Mouse (Mus musculus) limb, embryonic 12.5 days (tissue): Measurements from ENCODE around the gene Senp2. TPM values are rescaled to one million over a fixed set of nuclear protein-coding genes. Genes with fewer than 3 reads are reported as not detected.
"Not testable (repeated sequence)": the region's sequence is repeated elsewhere in the genome, so short reads cannot be mapped to it uniquely, and the experiment has no call there.

Experiments used
- ATAC-seq: fragments of 200-750 bp; cut with Nextera tagmentation; 2 replicates; pipeline ENCODE4 v1.8.0; 2017; ENCODE audit warnings: low read depth, moderate TSS enrichment; ENCODE audit not compliant: insufficient number of reproducible peaks, insufficient read depth, low FRiP score, low TSS enrichment
- H3K27ac ChIP-seq: fragments of 300-500 bp; sonication (generic); 2 replicates; pipeline ENCODE4 v1.5.1; 2016; ENCODE audit warnings: mild to moderate bottlenecking, moderate library complexity
- H3K27me3 ChIP-seq: fragments of 300-500 bp; sonication (generic); 2 replicates; pipeline ENCODE4 v1.6.1; 2016; ENCODE audit warnings: mild to moderate bottlenecking, moderate library complexity
- H3K36me3 ChIP-seq: fragments of 300-500 bp; sonication (generic); 2 replicates; pipeline ENCODE4 v1.6.1; 2016; ENCODE audit warnings: mild to moderate bottlenecking, moderate library complexity
- H3K4me1 ChIP-seq: fragments of 300-500 bp; sonication (generic); replicated peaks from 2 replicates; pipeline ENCODE4 v1.6.1; 2016
- H3K4me2 ChIP-seq: fragments of 300-500 bp; sonication (generic); 2 replicates; pipeline ENCODE4 v1.6.1; 2016; ENCODE audit warnings: mild to moderate bottlenecking, moderate library complexity
- H3K4me3 ChIP-seq: fragments of 300-500 bp; sonication (generic); replicated peaks from 2 replicates; pipeline ENCODE4 v1.5.1; 2016; ENCODE audit warnings: mild to moderate bottlenecking
- H3K9ac ChIP-seq: fragments of 300-500 bp; sonication (generic); replicated peaks from 2 replicates; pipeline ENCODE4 v1.6.1; 2016; ENCODE audit warnings: mild to moderate bottlenecking, moderate library complexity
- H3K9me3 ChIP-seq: fragments of 300-500 bp; sonication (generic); 2 replicates; pipeline ENCODE4 v1.6.1; 2016; ENCODE audit warnings: mild to moderate bottlenecking, moderate library complexity
- WGBS: fragments of 180-500 bp; shearing (Covaris S2); methylation state at CpG from one replicate; pipeline ENCODE4 v1.1.7; 2016; 5-methylcytosine and 5-hydroxymethylcytosine counted together
- polyA plus RNA-seq: library from polyadenylated mRNA; unstranded; fragments of >200 nt; fragmentation: Nextera tagmentation; extraction: Ambion mirVana; gene quantifications from 2 replicates; pipeline ENCODE4 v1.2.1, GENCODE M21; 2016

Senp2 gene
- polyA plus RNA-seq, 1 experiment from 2014 or later: 62.9 TPM

- H3K4me2 ChIP-seq, H3K4me1 ChIP-seq, H3K27ac ChIP-seq, H3K4me3 ChIP-seq, H3K36me3 ChIP-seq, ATAC-seq, H3K9me3 ChIP-seq, H3K9ac ChIP-seq, H3K27me3 ChIP-seq: not testable (repeated sequence)
Observed at GRCm38 (mm10) chr16:21990893-21991292, 18.4 kb upstream of the Senp2 start.

DNA sequence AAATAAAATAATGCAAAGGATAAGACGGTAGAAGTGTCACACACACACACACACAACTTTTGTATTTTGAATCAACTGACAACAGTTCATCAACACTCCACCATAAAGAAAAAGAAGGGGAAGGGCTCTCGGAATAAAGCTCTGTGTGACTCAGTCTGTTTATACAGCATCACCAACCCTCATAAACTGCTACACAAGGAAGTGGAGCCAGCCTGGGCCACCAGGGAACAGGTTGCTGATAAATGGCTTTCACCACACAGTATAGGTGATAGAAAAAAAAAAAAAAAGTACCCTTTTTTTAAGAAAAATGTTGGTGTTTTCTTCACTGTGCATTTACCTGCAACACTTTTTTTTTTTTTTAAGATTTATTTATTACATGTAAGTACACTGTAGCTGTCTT is 17.5 kb upstream of the Senp2 start:
- no peak overlapping the region for H3K9ac ChIP-seq
- H3K27ac ChIP-seq: no peak overlapping the region
- H3K4me1 ChIP-seq: peaks cover 4% of the 10 kb centered on the region
- H3K4me3 ChIP-seq: no peak overlapping the region
- no peak overlapping the region for H3K4me2 ChIP-seq
- 78% methylated on average over 2 of the region's 2 CpGs for WGBS
- no peak for ATAC-seq
- no peaks in the 10 kb centered on the region for H3K9me3 ChIP-seq
- peaks cover 4% of the 10 kb centered on the region; the same call in 1 of the 2 replicates for H3K27me3 ChIP-seq
- no peaks in the 10 kb centered on the region for H3K36me3 ChIP-seq

- 11% methylated on average over 16 of the region's 16 CpGs for WGBS
- Histone ChIP-seq H3K9me3 (no peaks in the 10 kb centered on the region), H3K4me1 (peaks cover 4% of the 10 kb centered on the region), H3K27me3 (peaks cover 7% of the 10 kb centered on the region), H3K27ac (no peak within 1 kb of the TSS), H3K9ac (no peak within 1 kb of the TSS), H3K36me3 (no peaks in the 10 kb centered on the region), H3K4me3 (peak within 1 kb of the TSS; percentile 21), H3K4me2 (peak within 1 kb of the TSS; percentile 53)
- no peak for ATAC-seq
Observed at GRCm38 (mm10) chr16:21995304-21995703, 14.0 kb upstream of the Senp2 start, which contains the start of gene Liph. Gene Liph (minus strand): TSS chr16:21995663.

GRCm38 (mm10) chr16:21996402-21996801 is 12.9 kb upstream of the Senp2 start:
- Histone ChIP-seq H3K27ac (no peak overlapping the region), H3K36me3 (no peaks in the 10 kb centered on the region), H3K4me1 (peaks cover 4% of the 10 kb centered on the region), H3K9me3 (no peaks in the 10 kb centered on the region), H3K4me2 (no peak overlapping the region), H3K9ac (no peak overlapping the region), H3K4me3 (no peak overlapping the region), H3K27me3 (peaks cover 7% of the 10 kb centered on the region)
- no peak for ATAC-seq
- 52% methylated on average over 4 of the region's 4 CpGs for WGBS

- Histone ChIP-seq H3K9ac (no peak overlapping the region), H3K36me3 (no peaks in the 10 kb centered on the region), H3K9me3 (no peaks in the 10 kb centered on the region), H3K4me2 (no peak overlapping the region), H3K27me3 (peaks cover 7% of the 10 kb centered on the region), H3K4me1 (peaks cover 4% of the 10 kb centered on the region), H3K4me3 (no peak overlapping the region), H3K27ac (no peak overlapping the region)
- 60% methylated on average over 5 of the region's 5 CpGs for WGBS
- ATAC-seq: no peak
Observed at GRCm38 (mm10) chr16:21996881-21997641, 12.2 kb upstream of the Senp2 start.

GRCm38 (mm10) chr16:21998061-21998460 is 11.2 kb upstream of the Senp2 start:
- Histone ChIP-seq H3K36me3 (no peaks in the 10 kb centered on the region), H3K4me2 (no peak overlapping the region), H3K4me1 (peaks cover 4% of the 10 kb centered on the region), H3K4me3 (no peak overlapping the region), H3K9ac (no peak overlapping the region), H3K9me3 (no peaks in the 10 kb centered on the region), H3K27me3 (peaks cover 7% of the 10 kb centered on the region), H3K27ac (no peak overlapping the region)
- ATAC-seq: no peak
- 84% methylated on average over 5 of the region's 5 CpGs for WGBS

DNA sequence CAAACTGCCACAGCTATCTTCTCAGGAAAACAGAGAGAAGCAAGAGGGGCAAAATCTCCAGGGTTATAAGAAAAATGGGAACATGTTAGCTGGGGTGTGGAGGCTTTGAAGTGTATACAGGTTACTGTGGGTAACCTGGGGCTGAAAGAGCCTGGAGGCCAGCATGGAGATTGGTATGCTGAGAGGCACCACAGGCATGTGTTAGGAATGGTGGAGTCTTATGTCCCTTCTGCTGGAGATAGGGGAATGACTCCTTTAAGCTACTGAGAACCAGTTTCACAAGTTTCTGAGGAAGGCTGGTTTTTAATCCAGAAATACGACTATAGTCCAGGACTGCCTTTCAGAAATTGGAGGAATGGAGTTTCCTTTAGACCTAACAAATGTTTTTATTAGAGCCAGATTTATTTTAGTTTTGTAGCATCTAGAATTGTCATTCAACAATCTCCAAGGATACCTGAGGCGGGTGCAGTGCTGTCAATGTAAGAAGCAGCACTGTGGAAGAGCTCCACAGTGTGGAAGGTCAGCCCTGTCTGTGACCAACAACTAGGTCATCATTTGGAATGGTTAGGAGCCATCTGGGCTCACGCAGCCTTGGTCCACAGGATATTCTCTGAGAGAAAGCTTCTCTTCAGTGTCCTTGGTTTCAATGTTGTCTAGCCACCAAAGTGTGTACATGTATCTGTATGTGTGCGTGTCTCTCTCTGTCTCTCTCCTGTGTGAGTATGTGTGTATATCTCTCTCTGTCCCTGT is 9.2 kb upstream of the Senp2 start:
- H3K27me3 ChIP-seq: peaks cover 7% of the 10 kb centered on the region
- H3K36me3 ChIP-seq: no peaks in the 10 kb centered on the region
- no peak overlapping the region for H3K9ac ChIP-seq
- no peak overlapping the region for H3K4me2 ChIP-seq
- ATAC-seq: no peak
- no peak overlapping the region for H3K4me3 ChIP-seq
- no peaks in the 10 kb centered on the region for H3K9me3 ChIP-seq
- no peak overlapping the region for H3K27ac ChIP-seq
- peaks cover 4% of the 10 kb centered on the region for H3K4me1 ChIP-seq
- WGBS: 80% methylated on average over 4 of the region's 4 CpGs

- no peak overlapping the region for H3K4me2 ChIP-seq
- H3K9ac ChIP-seq: no peak overlapping the region
- H3K4me1 ChIP-seq: no peaks in the 10 kb centered on the region
- no peaks in the 10 kb centered on the region for H3K9me3 ChIP-seq
- WGBS: 57% methylated on average over 4 of the region's 4 CpGs
- no peak for ATAC-seq
- H3K27ac ChIP-seq: no peak overlapping the region
- no peaks in the 10 kb centered on the region for H3K36me3 ChIP-seq
- no peak overlapping the region for H3K4me3 ChIP-seq
- peaks cover 3% of the 10 kb centered on the region for H3K27me3 ChIP-seq
Observed at GRCm38 (mm10) chr16:22001172-22001571, 8.1 kb upstream of the Senp2 start.

DNA sequence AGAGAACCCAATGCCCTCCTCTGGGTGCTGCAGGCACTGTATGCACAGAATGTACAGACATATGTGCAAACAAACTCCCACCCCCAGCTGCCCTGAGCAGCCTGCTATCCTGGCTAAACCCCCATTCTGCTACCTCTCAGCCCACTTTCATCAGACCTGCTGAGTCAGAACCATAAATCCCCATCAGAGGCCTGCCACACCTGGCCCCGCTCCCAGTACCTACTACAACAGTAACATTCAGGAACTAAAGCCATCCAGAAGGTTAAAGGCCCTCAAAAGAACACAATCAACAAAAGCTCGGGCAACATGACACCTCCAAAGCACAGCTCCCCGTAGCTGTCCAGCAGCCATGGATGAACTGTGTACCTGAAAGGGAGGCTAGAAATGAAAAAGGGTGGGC is 7.7 kb upstream of the Senp2 start:
- H3K36me3 ChIP-seq: no peaks in the 10 kb centered on the region
- H3K27me3 ChIP-seq: peaks cover 3% of the 10 kb centered on the region; the same call in 1 of the 2 replicates
- WGBS: 47% methylated on average over 3 of the region's 3 CpGs
- no peaks in the 10 kb centered on the region for H3K9me3 ChIP-seq
- ATAC-seq: no peak
- H3K4me1 ChIP-seq: no peaks in the 10 kb centered on the region
- H3K4me3 ChIP-seq: no peak overlapping the region
- H3K4me2 ChIP-seq: no peak overlapping the region
- no peak overlapping the region for H3K9ac ChIP-seq
- no peak overlapping the region for H3K27ac ChIP-seq

DNA sequence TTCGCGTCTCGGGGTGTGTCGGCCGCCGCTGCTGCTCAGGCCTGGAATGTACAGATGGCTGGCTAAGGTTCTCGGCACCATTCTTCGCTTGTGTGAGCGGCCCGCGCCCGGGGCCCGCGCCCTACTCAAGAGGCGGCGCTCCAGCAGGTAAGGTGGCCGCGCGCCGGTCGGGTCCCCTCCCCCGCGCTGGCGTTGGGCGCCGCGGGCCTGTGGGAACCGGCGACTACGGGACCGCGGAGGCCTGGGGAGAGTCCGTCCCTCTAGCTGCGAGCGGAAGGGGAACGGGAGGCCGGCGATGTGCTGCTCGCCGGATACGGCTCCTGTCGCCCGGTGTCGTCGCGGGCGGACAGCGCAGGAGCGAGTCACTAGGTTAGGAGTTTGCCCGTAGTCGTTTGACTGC is 312 bp downstream of the Senp2 start:
- H3K27me3 ChIP-seq: no peaks in the 10 kb centered on the region
- H3K4me1 ChIP-seq: peaks cover 15% of the 10 kb centered on the region
- under 1% methylated on average over 50 of the region's 51 CpGs for WGBS
- H3K36me3 ChIP-seq: peaks cover 12% of the 10 kb centered on the region; the same call in 1 of the 2 replicates
- peak overlapping the region; percentile 90 for H3K9ac ChIP-seq
- H3K27ac ChIP-seq: peak overlapping the region; percentile 53
- H3K4me3 ChIP-seq: peak overlapping the region; percentile 97
- H3K4me2 ChIP-seq: peak overlapping the region; percentile 67
- peak; percentile 58; the same call in 1 of the 2 replicates for ATAC-seq
- no peaks in the 10 kb centered on the region for H3K9me3 ChIP-seq

GRCm38 (mm10) chr16:22015569-22015968 is 6.3 kb downstream of the Senp2 start:
- Histone ChIP-seq H3K9me3 (no peaks in the 10 kb centered on the region), H3K9ac (no peak overlapping the region), H3K27me3 (no peaks in the 10 kb centered on the region), H3K36me3 (peaks cover 69% of the 10 kb centered on the region), H3K4me2 (no peak overlapping the region), H3K4me3 (no peak overlapping the region), H3K27ac (no peak overlapping the region), H3K4me1 (peaks cover 3% of the 10 kb centered on the region)
- 84% methylated on average over 1 of the region's 1 CpGs for WGBS
- no peak for ATAC-seq
